Mouse (Mus musculus): ENCODE data around the gene Heatr3.
"Not testable (repeated sequence)": the region's sequence is repeated elsewhere in the genome, so short reads cannot be mapped to it uniquely, and the experiment has no call there.

Heatr3 gene

DNA sequence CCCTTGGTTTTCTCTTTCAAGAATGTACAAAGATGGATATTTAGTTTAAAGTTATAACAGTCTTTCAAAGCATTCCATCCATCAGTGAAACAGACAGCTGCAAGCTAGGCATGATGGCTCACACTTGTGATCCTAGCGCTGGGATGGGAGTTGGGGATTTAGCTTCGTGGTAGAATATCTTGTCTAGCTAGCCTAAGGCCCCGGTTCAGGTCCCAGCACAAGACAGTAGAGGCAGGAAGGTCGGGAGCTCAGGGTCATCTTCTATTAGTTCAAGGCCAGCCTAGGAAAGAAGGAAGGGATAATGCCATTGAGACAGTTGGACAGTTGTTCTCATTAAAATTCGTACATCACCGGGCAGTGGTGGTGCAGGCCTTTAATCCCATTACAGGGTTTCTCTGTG lies 48.1 kb downstream of the Heatr3 start:
- no peak for DNase-seq (ENCODE audit: low read depth, low spot score)

DNA sequence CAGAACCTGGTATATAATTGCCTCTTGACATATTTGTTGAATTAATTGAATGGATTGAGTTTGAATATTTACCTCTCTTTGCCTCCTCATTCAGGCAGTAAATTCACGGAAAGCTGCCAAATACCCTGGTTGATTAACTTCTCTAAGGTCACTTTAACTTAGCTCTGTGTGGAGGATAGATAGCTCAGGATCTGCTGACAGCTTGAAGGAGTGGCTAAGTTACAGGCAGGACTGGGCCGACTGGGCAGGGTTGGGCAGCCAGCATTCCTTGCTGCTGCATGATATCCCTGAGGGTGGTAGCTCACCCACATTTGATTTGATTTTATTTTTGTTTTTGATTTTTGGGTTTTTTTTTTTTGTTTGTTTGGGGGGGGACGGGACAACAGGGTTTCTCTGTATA lies 59.7 kb downstream of the Heatr3 start:
- DNase-seq (ENCODE audit: low read depth, low spot score) = no peak

DNA sequence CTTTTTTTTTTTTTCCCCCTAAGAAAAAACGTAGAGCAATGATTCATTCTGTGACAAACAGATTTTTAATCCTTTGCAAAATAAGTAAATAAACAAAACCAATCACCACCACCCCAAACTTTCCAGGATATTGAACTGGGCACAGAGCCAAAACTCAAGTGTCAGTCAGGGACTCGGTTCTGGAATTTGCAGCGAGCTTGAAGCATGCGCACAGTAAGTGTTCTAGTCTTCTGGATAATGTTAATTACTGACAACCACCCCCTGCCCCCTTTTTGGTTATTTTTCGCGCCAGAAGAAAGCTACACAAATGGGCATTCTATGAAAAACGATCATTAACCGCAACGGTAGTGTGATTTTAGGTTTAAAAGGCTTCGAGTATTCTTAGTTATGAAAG lies 60.9 kb downstream of the Heatr3 start:
- no peak for DNase-seq (ENCODE audit: low read depth, low spot score)

DNA sequence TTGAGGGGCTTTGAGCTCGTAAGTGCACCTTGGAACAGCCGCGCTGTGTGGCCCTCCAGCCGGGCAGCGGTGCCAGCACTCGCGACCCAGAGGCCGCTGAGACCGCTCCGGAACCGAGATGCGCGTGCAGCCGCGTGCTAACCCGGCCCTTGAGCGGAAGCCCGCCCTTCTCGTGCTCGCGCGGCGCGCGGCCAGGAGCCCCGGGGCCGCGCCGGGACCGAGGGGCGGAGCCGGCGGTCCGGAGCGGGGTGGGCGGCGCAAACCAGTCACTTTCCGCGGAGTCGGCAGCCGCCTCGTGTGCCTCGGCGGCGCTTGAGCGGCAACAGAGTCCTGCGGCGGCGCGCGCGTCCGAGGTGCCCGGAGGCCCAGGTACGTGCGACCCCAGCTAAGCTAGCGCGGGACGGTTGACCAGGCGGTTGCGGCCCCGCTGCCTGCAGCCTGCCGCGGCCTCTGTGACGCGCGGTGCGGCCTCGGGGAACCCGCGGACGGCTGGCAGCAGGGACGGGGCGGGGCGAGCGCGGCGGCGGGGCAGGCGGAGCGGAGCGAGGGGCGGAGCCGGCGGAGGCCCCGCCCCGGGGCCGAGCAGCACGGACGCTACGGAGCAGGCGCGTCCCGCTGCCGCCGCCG lies 61.4 kb downstream of the Heatr3 start, which contains the start of gene Tent4b:
Tent4b (plus strand) TSS at position 269 of the 627 bp plus-strand sequence.
- peak; percentile 80 for DNase-seq (ENCODE audit: low read depth, low spot score)

DNA sequence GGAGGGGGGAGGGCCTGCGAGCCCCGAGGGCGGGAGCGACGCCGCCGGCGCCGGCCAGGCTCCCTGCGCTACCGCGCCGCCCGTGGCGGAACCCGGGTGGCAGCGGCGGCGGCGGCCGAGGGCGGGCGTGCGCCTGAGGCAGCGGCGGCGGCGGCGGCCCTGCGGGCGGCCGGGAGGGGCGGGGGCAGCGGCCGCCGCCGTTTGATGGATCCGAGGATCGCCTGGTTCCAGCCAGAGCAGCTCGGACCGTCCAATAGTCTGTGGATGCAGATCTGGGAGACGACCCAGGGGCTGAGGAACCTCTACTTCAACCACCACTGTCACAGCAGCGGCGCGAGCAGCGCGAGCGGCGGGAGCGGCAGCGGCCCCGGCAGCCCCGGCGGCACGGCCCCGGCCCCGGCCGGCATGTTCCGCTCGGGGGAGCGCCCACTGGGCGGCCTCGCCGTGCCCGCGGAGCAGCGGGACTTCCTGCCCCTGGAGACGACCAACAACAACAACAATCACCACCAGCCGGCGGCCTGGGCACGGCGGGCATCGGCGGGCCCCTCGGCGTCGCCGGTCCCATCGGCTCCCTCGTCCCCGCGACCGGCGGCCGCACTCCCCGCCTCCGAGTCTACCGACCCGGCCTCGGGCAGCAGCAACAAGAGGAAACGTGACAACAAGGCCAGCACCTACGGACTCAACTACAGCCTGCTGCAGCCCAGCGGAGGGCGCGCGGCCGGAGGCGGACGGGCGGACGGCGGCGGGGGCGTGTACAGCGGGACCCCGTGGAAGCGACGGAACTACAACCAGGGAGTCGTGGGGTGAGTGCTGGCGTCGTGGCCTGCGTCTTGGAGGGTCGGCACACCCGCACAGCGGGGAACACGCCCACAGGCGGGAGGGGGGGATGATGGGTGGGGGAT lies 62.3 kb downstream of the Heatr3 start:
- DNase-seq (ENCODE audit: low read depth, low spot score) = no peak

DNA sequence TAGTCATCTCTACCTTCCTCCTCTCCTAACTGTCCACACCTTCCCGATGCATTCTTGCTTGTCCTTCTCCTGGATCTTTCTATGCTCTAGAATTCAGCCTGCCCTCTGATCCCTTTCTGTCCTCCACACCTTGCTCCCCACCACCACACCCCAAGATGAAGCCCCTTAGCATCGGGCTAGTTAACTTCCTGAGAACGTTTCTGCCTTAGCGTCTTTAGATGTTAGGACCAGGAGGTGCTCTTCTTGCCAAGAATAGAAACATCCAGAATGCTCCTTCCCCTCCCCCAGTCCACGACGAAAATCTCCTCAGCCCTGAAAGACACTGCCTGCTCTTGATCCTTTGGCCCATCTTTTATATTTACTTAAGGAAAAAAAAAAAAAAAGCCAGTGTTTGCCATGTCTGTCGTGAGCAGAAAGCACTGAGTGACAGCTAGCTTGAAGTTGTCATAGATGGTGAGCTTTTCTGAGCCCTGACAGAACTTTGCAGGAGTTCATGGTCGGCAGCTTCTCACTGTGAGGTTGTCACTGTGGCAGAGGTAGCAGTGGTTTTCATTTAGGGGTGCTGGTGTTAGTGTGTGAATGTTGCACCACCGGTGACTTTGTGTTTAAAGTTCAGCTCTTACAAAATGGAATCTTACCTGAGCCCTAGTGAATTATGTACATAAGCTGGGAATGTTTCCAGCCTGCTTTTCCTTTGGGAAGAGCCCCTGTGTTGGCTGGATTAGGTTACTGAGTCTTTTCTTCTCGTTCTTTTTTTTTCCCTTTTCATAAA lies 63.3 kb downstream of the Heatr3 start:
- DNase-seq (ENCODE audit: low read depth, low spot score) = no peak

DNA sequence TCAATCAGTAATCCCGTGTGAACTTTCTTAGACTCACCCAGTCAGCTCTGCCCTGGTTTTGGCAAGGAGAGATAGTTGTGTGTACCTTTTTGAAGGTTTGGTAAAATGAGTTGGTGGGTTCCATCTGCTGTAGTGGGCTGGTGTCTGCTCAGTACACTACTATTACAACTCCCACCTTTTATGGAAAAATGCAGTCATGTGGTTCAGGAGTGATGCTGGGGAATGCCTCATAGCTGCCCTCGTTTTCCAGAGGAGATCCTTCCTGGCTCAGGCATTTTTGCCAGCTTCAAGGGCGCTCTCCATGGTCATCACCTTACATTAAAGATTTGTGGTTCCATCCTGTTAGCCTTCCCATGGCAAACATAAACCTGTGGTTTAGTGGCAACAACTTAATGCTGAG lies 64.0 kb downstream of the Heatr3 start:
- DNase-seq (ENCODE audit: low read depth, low spot score) = no peak

DNA sequence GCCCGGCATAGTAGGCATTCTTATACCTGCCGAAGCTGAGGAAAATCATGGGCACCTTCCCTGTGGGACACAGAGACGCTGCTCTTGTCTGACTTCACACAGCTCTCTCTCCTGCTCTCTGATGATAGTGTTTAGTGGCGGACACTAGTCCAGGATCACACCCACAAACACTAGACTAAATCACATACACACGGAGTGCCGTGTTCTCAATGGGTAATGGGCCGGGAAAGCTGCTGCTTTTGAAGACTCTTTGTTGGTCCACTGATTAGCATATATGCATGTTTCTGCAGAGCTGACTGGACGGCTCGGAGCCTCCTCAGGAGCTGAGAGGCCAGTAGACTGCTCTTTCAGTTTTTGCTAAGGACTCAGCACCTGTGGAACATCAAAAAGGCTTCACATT lies 68.4 kb downstream of the Heatr3 start:
- no peak for DNase-seq (ENCODE audit: low read depth, low spot score)

DNA sequence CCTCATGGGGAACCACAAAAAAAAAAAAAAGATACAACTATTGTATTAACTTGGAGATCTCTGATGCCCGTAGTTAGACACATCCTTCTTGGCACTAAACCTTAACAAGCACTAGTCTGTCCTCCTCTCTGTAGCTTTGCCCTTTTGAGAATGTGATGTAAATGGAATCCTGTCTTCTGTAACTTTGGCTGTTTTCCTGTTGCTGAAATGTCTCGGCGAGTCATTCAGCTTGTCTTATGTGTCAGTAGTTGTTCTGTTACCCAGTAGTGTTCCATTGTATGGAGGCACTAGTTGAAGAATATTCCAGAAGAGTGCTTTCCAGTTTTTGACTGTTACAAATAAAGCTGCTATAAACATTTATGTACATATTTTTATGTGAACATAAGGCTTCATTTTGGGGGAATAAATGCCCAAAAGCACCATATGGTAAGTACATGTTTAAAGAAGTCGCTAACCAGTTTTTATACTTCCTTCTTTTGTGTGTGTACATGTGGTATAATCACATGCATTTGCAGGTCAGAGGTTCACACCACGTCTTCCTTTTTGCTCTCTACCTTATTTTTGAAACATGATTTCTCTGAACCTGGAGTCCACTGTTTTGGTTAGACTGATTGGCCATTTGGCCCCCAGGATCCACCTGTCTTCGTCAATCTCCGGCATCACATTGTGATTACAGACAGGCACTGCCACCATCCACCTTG lies 69.6 kb downstream of the Heatr3 start:
- no peak for DNase-seq (ENCODE audit: low read depth, low spot score)

DNA sequence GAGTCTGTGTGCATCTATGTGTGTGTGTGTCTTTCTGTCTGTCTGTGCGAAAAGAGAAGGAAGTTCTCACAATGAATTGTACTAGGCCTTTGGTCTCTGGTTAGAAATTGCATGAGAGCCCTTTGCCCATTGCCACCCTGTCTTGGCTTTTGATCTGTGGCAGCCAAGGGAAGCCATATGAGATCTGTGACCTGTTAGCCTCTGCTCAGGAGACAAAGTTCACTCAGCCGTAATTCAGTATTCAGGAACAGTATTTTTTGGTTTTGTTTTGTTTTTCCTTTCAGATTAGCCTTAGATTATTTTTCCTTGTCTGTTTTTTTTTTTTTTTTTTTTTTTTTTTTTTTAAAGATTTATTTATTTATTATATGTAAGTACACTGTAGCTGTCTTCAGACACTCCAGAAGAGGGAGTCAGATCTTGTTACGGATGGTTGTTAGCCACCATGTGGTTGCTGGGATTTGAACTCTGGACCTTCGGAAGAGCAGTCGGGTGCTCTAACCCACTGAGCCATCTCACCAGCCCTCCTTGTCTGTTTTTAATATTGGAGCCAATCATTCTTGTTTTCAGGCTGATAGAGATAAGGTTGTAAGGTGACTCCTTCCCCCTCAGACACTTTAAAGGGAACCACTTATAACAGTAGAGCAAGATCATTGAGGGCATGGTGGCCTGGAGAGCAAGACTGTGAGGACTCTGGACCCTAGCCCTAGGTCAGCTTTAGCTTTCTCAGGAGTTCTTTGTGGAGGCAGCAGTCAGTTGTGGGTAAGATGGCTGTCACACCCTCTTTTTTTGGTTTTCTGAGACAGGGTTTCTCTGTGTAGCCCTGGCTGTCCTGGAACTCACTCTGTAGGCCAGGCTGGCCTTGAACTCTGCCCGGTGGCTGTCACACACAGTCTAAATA lies 72.5 kb downstream of the Heatr3 start:
- DNase-seq (ENCODE audit: low read depth, low spot score) = not testable (repeated sequence)

DNA sequence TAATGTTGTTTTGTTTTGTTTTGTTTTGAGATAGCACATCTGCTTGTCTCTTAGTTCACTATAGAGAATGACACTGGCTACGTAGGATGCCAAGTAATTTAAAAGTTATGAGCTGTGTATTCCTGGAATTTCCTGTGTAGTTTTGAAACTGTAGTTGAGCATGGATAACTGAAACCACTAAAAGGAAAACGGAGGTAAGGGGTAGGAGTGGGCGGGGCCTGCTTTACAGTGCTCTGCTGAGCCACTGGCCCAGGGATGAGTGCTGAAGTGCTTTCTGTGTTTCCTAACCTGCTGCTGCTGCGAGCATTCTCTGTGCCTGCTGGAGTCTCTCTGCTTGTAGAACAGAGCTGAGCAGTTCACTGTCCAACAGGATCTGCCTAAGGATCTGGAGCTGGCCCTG lies 83.7 kb downstream of the Heatr3 start:
- no peak for DNase-seq (ENCODE audit: low read depth, low spot score)

Data from brain, embryonic 18.5 days (tissue).